Mouse (Mus musculus) induced T-regulatory cell, adult 2 months (primary cell): ENCODE measurements around the gene Lsm10.

Source experiments
- DNase-seq: peaks from one replicate; pipeline ENCODE4 v3.0.0-alpha.2; 2012; ENCODE audit warnings: low read depth

The Lsm10 gene

DNA sequence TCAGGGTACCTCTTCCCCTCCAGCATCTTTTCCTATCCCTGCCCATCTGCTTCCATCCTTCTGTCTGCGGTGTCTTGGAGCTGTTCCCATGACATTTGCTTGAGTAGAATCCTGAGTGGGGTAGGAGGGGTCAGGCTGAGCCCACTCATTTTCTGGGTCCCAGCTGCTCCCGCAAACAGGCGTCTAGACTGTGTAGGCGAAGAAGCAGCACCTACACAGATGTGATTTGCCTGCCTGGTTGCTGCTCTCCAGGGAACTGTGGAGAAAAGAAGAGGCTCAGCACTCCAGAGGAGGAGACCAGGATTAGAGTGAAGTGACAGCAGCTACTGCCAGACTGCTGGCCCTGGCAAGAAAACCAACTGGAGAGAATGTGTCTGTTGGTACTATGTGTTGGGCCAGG lies 22.2 kb downstream of the Lsm10 start:
- DNase-seq: no peak

DNA sequence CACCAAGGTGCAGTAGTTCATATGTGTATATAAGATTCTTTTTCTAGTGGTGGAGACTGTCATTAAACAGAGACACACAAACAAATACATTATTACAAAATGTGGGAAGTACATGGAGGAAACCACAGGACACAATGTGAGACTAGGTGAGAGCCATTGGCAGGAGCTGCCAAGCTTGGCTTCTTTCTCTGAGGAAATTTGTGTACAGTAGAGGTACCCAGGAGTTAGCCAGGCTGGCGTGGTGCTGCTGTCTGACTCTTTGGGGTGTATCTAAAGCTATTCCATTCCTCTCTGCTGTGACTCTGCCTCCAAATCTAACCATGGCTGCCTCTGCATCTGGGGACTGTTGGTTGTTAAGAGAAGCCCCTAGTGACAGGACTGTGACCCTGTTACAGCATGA lies 22.6 kb downstream of the Lsm10 start:
- DNase-seq: no peak

DNA sequence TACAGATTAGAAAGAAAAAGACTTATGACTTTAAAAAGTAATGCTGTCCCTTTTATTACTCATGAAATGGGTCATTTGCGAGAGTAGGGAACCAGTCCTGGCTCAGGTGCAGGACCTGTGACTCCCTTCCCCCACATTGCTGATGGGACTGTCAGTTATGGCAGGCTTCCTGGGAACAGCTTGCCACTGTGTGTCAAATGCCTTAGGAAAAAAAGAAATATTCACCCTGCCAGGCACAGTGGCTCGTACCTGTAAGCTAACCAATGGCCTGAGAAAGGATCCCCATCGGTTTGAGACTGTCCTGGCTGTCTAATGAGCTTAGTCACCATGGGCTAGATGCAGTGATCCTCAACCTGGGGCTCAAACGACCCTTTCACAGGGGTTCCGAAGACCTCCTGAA lies 23.6 kb downstream of the Lsm10 start:
- no peak for DNase-seq

DNA sequence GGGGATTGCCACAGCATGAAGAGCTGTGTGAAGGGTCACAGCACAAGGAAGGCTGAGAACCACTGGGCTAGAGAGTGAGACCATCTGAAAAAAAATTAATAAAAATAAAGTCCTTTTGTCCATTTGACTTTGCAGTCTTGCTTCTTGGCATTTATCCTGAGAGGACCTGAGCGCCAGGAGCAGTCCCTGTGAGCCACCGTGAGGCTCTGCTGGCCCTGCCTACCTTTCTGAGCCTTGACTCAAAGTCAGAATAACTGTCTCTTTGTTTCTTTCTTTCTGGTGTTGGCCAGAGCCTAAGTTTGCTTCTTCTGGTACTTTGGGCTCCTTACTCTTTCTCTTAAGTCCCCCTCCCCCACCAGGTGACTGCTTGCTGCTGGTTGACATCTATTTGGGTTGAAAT lies 24.1 kb downstream of the Lsm10 start:
- no peak for DNase-seq

DNA sequence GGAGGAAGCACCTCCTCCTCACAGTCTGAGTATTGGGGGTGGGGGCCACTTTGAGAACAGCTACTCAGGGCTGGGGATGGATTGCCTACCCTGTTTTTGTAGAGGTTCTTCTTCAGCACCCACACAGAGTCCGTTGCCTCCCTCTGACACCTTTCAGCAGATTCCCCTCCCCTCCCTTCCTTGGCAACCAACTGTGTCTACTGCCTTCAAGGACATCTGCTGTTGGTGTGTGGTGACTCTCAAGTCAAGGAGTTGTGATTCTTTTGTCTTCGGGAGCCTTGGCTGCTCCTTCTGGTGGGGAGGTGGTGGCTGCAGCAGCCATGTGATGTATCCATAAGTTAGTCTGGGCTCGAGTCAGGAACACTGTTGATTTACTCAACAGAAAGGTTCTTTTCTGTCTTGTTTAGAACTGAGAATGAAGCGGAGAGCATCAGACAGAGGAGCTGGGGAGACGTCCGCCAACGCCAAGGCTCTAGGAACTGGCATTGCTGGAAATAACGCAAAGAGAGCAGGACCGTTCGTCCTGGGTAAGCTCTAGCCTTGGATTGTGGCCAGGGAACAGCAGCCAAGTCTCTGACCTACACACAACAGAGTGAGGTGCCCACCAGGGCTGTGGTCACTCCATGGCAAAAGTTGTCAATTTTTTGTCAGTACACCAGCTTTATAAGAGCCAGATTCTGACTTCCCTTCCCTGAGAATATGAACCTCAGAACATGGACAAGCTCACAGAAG lies 27.1 kb downstream of the Lsm10 start:
- no peak for DNase-seq

DNA sequence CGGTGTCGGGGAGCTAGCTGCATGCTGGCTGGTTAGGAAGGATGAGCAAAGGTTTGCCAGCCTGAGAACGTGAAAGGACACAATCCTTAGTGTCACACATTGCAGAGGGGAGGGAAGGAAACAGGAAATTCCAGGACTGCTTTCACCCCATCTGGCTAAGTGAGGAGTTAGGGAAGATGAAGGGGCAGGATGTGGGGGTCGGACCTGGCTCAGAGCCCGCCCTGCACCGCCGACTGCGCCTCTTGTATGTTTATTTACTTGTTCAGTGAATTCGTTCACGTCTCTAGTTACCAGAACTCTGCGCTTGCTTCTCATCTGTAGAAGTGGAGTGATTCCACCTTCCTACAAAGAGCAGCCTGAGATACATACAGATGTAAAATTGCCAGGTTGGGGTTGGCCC lies 34.1 kb downstream of the Lsm10 start:
- DNase-seq: no peak

DNA sequence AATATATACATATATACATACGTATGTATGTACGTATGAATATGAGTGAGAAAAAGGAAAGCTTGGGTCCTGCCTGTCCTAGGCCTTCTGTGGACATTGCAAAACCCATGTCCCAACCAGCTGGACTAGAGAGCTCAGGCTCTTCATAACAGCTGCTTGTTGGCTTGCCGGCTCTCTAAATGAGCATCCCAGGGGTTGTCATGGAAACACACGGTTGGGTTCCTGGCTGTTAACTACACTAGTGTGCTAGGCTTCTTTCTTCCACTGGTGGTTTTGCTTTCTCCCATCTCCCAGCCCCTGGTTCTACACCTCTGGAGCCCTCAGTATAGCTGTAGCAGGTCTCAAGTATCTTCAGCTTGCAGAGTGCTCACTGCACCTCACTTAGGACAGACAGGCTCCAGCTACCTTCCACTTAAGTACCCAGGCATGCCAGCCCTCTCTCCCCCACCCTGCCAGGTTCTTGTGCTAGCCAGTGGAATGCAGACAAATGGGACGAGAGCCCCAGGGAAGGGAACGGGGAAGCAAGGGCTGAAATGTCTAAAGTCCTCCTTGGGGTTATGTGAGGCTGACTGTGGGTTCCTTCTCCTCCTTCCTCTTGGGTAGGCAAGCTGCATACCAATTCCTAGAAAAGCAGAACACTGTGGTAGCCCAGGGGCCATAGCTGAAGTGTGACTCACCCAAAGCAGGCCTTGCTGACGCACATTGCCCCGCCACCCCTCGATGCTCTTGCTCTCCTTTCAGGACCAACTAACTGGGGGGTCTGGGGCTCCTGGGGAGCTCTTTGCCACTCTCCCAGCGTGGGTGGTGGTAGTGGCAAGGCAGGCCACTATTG lies 35.1 kb downstream of the Lsm10 start:
- DNase-seq: no peak

DNA sequence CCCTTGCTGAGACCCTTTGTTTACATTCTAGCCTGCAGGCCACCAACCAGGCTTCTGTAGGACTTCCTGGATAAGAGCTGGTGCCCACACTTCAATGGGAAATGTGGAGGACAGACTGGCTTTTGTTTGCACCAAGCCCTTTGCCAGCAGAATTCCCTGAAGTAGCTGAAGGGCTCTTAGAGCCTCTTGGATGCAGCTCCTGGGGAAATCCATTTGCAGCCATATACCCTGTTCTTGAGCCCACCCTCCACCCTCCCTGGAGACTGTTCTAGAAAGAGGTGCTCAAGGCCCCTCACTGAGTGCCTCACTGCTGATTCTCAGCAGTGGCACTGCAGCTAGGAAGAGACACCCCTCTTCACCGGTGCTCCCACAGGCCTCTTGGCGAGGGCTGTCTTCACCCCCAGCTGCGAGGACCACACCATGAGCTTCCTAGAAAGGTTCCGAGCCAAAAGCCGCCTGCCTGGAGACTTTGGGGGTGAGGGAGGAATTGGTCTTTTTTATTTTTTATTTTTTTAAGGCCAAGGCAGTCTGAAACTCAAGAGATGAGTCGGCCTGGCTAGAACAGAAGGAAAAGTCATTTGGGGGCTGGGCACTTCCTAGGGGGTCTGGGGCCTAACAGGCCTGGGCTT lies 36.3 kb downstream of the Lsm10 start:
- DNase-seq: no peak

DNA sequence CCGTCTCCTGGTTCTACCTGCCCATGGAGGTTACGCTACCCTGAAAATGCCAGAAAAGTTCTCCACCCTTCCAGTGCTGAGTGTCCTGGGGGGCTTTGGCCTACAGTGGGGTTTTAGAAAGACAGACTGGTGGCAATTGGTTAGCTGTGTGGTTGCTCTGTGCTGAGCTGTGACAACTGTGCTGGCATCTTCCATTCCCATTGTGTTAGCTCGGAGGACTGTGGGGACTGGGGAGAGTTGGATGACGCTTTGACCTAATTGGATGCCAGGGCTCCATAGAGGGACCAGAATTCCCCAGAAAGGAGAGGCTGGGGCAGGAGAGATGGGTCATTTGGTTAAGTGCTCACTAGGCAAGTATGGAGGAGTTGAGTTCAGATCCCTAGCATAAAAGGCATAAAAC lies 37.8 kb downstream of the Lsm10 start:
- no peak for DNase-seq

DNA sequence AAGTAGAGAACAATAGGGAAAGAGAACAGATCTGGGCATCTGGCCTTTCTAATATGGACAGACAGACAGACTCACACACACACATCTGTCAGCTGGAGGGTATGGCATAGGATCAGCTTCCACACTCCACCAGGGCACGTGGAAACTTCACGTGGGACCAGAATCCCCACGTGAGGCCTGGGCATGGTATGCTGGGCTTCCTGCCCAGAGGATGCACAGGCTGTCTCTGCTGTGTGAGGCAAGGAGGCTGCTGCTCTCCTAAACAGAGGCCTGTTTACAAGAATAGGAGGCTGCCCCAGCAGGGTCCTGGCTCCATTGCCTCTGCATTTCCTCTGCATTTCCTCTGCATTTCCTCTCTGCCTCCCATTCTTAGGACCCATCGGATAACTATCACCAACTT lies 38.2 kb downstream of the Lsm10 start:
- DNase-seq: no peak

DNA sequence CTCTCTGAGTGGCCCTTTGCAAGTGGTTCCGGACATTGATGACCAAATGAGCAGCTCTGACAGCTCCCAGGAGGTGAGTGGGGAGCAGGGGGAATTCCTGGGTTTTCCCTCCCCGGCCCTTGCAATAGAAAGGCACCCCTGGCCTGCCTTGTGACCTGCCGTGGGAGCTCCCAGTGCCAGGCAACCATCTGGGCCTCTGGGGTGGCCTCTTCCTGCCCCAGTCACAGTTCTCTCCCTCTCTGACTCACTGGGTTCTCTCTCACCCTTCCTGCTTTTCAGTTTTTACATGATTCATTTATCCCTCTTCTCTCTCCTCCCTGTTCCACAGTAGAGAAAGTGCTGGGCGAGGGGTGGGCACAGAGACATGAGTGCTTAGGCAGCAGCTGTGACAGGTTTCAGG lies 41.4 kb downstream of the Lsm10 start:
- no peak for DNase-seq

DNA sequence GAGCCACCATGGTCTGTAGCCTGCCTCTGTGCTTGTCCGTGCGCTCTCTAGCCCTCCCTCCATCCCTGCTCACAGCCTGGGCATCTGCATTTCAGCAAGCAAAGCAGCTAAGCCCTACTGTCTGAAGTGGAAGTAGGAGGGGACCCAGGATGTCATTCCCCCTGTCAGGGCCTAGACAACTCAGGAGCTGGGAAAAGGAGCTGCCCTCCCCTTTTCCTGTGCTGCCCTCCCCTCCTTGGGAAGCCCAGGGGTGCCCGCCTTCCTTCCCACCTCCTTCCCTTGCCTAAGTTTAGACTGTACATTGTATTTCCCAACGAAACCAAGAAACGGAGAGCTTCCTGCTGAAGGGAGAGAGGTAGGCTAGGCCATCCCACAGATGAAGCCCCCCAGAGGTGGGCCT lies 44.6 kb downstream of the Lsm10 start:
- DNase-seq: no peak

DNA sequence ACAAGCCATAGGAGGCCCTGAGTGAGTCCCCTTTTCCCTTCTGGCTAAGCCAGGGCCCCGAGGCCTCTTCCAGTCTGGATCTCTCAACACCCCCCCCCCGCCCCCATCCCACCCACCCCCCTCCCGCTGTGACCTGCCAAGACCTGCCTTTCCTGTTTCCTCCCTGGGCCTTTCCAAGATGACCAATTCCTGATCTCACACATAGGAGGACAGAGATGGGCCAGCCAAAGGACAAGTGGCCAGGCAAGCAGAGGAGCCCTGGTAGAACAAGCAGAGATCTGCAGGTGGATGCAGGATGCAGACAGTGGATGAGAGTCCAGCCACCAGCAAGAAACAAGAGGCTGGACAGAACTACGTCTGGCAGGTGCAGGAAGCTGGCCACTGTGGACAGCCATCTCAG lies 49.0 kb downstream of the Lsm10 start:
- no peak for DNase-seq

DNA sequence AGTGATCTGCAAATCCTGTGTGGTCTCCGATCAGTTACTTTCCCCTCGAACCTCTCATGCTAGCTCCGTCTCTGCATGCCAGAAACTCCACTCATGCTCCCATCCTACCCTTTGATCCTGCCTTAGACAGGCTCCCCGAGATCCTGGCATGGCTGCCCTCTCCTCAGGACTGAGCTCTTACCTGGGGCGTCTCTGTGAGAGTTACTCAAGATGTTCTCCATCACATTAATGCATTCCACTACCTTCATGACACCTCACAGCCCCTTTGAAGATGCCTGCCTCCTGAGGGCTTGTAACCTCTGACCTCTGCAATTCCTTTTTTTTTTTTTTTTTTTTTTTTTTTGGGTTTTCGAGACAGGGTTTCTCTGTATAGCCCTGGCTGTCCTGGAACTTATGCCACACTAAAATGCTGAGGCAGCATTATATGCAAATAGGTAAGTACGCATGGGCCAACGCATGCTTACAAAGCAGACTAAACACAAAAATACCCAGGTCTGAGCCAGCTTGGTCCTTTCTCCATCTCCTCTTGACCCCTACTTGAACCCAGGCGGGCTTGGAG lies 50.6 kb downstream of the Lsm10 start:
- no peak for DNase-seq

DNA sequence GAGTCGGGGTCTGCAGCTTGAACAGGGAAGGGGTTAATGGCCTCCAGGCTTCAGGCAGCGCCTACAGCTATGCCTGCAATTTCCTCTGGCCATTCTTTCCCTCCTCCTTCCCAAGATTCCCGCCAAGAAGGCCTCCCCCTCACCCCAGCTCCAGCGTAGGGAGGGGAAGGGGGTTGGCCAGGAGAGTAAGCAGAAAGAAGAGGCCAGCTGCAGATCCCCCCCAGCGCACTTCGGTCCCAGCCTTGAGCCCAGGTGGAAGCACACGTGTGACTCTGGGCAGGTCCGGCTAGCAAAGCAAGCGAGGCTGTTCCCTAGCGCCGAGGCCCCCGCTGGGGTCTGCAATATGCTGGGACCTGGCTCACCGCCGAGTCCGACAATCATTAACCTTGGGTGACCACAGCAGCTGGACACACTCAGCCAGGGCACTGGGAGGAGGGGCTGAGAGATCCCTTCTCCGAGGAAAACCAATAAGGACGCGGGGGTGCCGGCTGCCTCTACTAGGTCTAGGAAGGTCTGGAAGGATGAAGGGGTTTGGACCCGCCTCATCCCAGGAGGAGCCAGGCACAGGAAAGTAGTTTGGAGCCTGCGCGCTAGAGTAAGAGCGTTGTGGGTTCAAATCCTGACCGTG lies 51.2 kb downstream of the Lsm10 start, which contains the start of gene Eva1b:
Gene Eva1b, plus strand, starts transcription at position 212 of the 628 bp plus-strand sequence.
- DNase-seq: no peak
